Mouse (Mus musculus) midbrain, embryonic 12.5 days (tissue): Measurements from ENCODE around the gene Map1b. TPM values are rescaled to one million over a fixed set of nuclear protein-coding genes. Genes with fewer than 3 reads are reported as not detected.

ENCODE experiments used
- ATAC-seq: fragments of 200-750 bp; cut with Nextera tagmentation; 2 replicates; pipeline ENCODE4 v1.8.0; 2017; ENCODE audit warnings: low read depth, moderate TSS enrichment, moderate library complexity; ENCODE audit not compliant: low FRiP score
- H3K27ac ChIP-seq: fragments of 300-500 bp; sonication (generic); replicated peaks from 2 replicates; pipeline ENCODE4 v1.5.1; 2016; ENCODE audit warnings: mild to moderate bottlenecking
- H3K27me3 ChIP-seq: fragments of 300-500 bp; sonication (generic); 2 replicates; pipeline ENCODE4 v1.6.1; 2016; ENCODE audit warnings: mild to moderate bottlenecking
- H3K36me3 ChIP-seq: fragments of 300-500 bp; sonication (generic); 2 replicates; pipeline ENCODE4 v1.6.1; 2016
- H3K4me1 ChIP-seq: fragments of 300-500 bp; sonication (generic); 2 replicates; pipeline ENCODE4 v1.6.1; 2016
- H3K4me2 ChIP-seq: fragments of 300-500 bp; sonication (generic); replicated peaks from 2 replicates; pipeline ENCODE4 v1.6.1; 2016; ENCODE audit warnings: mild to moderate bottlenecking, moderate library complexity
- H3K4me3 ChIP-seq: fragments of 300-500 bp; sonication (generic); 2 replicates; pipeline ENCODE4 v1.5.1; 2016; ENCODE audit warnings: mild to moderate bottlenecking
- H3K9ac ChIP-seq: fragments of 300-500 bp; sonication (generic); replicated peaks from 2 replicates; pipeline ENCODE4 v1.6.1; 2016; ENCODE audit warnings: mild to moderate bottlenecking, moderate library complexity
- H3K9me3 ChIP-seq: fragments of 300-500 bp; sonication (generic); 2 replicates; pipeline ENCODE4 v1.6.1; 2016; ENCODE audit warnings: mild to moderate bottlenecking
- WGBS: fragments of 180-500 bp; shearing (Covaris S2); methylation state at CpG from one replicate; pipeline ENCODE4 v1.1.7; 2016; 5-methylcytosine and 5-hydroxymethylcytosine counted together
- polyA plus RNA-seq: library from polyadenylated mRNA; unstranded; fragments of >200 nt; fragmentation: Nextera tagmentation; extraction: Ambion mirVana; gene quantifications from 2 replicates; pipeline ENCODE4 v1.2.1, GENCODE M21; 2016

Gene Map1b
- polyA plus RNA-seq, 1 experiment from 2014 or later, result 1,353 TPM

DNA sequence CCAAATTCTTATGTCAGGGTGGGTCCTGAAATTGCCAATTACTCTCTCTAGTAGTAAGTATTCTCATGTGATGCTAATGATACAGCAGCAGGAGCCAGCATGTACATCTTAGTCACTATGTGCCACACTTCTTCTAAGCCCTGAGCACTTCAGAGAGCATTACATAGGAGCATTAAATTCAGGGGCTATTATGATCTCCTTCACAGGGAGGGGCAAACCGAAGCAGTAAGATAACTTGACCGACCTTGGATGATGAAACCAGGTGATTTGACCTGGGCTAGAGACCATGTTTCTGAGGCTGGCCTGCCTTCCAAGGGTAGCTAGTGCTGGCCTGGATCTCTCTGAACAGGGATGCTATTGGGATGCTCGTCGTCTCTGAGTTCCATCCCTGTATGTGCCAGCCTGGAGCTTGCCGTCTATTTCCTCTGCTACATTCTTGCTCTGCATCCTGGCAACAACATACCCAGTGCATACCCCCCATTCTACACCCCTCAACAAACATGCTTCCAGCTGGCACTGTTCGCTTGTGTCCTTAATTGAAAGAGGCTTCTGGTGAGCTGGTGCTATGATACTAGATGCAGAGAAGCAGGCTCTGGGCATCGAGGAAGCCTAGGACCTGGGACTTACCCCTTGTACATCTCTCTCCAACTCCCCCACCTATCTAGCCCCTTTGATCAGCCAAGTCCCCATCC, 72.7 kb downstream of the Map1b start:
- Histone ChIP-seq H3K27ac (peak overlapping the region; percentile 93), H3K36me3 (peaks cover 34% of the 10 kb centered on the region), H3K4me2 (peak overlapping the region; percentile 62), H3K4me3 (peak overlapping the region; percentile 38), H3K9ac (peak overlapping the region; percentile 43), H3K4me1 (peaks cover 76% of the 10 kb centered on the region), H3K9me3 (no peaks in the 10 kb centered on the region), H3K27me3 (no peaks in the 10 kb centered on the region)
- ATAC-seq, result peak; percentile 32
- 21% methylated on average over 7 of the region's 7 CpGs for WGBS

DNA sequence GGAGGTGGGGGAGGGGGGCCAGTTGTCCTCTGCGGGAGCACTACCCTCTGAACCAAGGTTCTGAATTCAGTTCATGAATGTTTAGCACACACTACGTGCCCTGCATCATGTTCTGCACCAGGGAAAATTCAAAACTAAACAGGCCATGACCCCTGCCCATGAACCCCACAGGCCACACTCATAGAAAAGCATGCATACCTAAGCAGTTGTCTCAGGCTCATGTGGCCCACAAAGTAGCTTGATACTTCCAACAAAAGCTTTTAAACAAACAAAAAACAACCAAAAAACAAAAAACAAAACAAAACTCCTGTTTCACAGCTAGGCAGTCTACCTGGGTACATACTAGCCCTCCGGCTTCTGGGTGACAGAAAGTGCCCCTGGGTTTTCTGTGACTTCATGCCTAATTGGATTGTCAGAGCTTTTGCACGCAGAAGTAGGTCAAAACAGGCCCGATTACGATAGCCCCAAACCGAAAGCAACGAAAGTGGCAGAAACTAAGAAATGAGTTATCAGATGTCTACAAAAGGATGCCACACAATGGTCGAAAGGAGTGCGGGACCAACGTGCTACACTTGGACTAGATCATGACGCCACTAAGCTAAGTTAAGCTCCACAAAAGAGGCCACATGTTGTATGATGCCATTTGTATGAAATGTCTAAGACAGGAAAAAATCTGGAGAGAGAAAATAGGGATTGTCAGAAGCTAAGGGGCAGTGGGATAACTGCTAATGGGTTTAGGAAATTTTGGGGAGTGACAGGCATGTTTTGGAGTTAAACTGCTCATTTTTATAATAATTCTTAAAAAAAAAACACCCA, 73.7 kb downstream of the Map1b start:
- Histone ChIP-seq H3K9me3 (no peaks in the 10 kb centered on the region), H3K27me3 (no peaks in the 10 kb centered on the region), H3K27ac (peak overlapping the region; percentile 93), H3K4me1 (peaks cover 67% of the 10 kb centered on the region), H3K4me3 (peak overlapping the region; percentile 38), H3K36me3 (peaks cover 44% of the 10 kb centered on the region), H3K9ac (peak overlapping the region; percentile 43), H3K4me2 (peak overlapping the region; percentile 62)
- WGBS, result 13% methylated on average over 12 of the region's 12 CpGs
- ATAC-seq, result 0 out of 2 replicates have a peak, but pooled peaks have one; percentile 8

DNA sequence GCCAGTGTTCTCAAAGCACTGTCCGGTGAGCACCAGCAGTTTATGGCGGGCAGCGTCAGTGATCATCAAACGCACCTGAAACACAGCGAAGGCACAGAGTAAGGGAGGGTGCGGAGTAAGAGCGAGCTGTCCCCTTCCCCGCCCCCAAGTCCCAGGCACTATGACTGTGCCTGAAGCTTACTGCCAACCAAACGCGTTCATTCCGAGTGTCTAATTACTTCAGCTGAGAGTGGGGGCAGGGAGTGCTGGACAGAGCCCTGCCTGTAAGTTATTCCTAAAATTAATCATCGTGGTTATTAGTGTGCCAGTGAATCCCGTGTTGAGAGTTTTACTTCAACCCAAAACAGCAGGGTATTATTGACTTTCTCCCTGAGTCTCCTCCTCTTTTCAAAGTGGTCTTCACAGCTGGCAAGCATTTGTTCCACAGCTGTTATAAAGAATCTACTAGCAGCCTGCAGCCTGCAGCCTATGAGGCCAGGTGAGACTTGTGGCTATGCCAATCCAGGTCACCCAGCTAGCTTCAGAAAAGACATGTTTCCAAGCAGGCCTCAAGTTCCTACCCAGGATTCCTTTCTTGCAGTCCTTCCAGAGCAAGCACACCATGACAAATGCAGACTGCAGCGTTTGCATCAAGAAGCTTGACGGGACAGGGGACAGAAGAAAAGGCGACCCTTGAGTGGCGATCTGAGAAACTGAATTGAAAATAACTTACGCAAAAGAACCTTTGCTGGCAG, 74.5 kb downstream of the Map1b start:
- 42% methylated on average over 18 of the region's 18 CpGs for WGBS

DNA sequence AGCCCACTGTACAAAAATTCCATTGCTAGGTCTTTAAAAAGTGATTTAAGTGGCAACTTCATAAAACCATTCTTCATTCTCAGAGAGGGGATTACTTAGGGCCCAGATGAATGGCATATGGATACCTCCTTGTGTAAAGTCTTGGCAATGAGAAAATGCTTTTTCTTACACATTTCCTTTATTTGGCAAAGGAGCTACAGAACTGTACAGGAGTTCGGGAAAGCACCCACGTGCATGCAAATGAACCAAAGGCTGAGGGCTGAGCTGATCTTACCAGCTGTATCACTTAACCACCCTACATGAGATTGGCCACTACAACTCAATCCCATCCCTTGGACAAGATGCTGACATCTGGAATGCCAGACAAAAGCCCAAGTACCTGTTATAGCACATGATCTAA, 76.1 kb downstream of the Map1b start:
- 93% methylated on average over 2 of the region's 2 CpGs for WGBS
- H3K4me1 ChIP-seq, result peaks cover 47% of the 10 kb centered on the region
- no peak overlapping the region for H3K4me2 ChIP-seq
- no peak for ATAC-seq
- H3K9me3 ChIP-seq, result no peaks in the 10 kb centered on the region
- H3K4me3 ChIP-seq, result no peak overlapping the region
- H3K9ac ChIP-seq, result no peak overlapping the region
- H3K27ac ChIP-seq, result no peak overlapping the region
- H3K36me3 ChIP-seq, result peaks cover 69% of the 10 kb centered on the region
- H3K27me3 ChIP-seq, result no peaks in the 10 kb centered on the region

More for the DNA sequence above, 74.5 kb downstream of the Map1b start:
- peak overlapping the region; percentile 43 for H3K9ac ChIP-seq
- peaks cover 52% of the 10 kb centered on the region for H3K36me3 ChIP-seq
- no peaks in the 10 kb centered on the region for H3K27me3 ChIP-seq
- H3K9me3 ChIP-seq, result no peaks in the 10 kb centered on the region
- ATAC-seq, result no peak
- H3K4me2 ChIP-seq, result peak overlapping the region; percentile 62
- H3K27ac ChIP-seq, result peak overlapping the region; percentile 93
- H3K4me3 ChIP-seq, result peak overlapping the region; percentile 38
- H3K4me1 ChIP-seq, result peaks cover 60% of the 10 kb centered on the region

DNA sequence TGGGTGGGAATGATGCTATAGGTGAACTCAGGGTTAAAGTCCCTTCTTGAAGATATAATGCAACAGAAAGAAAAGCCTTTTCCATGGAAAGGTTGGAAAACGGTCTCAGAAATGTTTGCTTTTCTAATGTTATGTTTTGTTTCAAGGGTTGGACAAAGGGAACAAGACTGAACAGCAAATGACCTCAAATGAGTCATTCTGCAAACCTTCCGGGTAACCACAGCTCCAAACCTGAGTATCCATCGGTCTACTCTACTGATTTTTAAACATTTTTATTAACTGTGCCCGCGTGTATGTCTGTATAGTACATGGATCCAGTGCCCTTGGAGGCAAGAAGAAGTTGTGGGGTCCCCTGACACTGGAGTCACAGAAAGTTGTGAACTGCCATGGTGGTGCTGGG, 77.0 kb downstream of the Map1b start:
- H3K27me3 ChIP-seq, result no peaks in the 10 kb centered on the region
- H3K9ac ChIP-seq, result no peak overlapping the region
- H3K9me3 ChIP-seq, result no peaks in the 10 kb centered on the region
- H3K36me3 ChIP-seq, result peaks cover 77% of the 10 kb centered on the region
- H3K27ac ChIP-seq, result no peak overlapping the region
- peaks cover 39% of the 10 kb centered on the region for H3K4me1 ChIP-seq
- no peak for ATAC-seq
- no peak overlapping the region for H3K4me3 ChIP-seq
- H3K4me2 ChIP-seq, result no peak overlapping the region
- WGBS, result 91% methylated on average over 5 of the region's 5 CpGs

DNA sequence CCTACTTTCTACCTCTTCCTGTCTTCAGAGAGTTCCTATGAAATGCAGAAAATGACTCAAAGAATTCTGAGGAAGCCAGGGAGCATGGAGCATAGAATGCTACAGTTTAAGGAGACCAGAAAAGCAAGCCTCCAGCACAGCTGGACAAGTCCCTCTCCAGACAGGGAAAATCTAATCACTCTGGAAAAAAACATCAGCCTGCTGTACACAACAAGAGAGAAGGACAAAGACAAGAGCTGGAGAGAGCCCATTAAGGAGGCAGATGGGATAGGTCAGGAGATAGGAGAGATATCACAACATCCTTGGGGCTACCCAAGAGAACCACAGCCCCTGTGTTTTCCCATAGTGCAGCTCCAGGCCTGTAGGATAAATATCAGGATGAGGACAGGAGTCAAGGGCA, 79.3 kb downstream of the Map1b start:
- H3K9ac ChIP-seq, result no peak overlapping the region
- H3K9me3 ChIP-seq, result no peaks in the 10 kb centered on the region
- peaks cover 16% of the 10 kb centered on the region for H3K4me1 ChIP-seq
- ATAC-seq, result no peak
- peaks cover 100% of the 10 kb centered on the region for H3K36me3 ChIP-seq
- H3K27ac ChIP-seq, result no peak overlapping the region
- H3K4me3 ChIP-seq, result no peak overlapping the region
- H3K27me3 ChIP-seq, result no peaks in the 10 kb centered on the region
- no peak overlapping the region for H3K4me2 ChIP-seq

DNA sequence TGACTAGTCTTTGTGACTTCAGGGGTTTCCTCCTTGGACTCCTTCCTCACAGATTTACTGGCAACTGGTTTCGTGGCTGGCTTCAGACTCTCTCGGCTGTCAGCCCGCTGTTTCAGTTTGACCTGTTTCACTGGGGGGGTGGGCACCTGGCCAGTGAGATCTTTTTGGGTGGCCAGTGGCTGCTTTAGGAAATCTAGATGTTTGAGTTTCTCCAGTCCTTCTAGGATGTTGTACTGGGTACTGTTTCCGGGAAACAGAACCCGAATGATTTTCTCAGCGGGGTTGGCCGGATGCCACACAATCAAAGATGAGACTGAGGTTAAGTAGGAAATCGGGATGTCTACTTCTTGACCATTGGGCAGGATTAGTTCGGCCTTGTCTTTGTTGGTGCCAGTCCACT, 81.8 kb downstream of the Map1b start:
- Histone ChIP-seq H3K4me1 (no peaks in the 10 kb centered on the region), H3K9ac (no peak overlapping the region), H3K36me3 (peaks cover 100% of the 10 kb centered on the region), H3K27me3 (no peaks in the 10 kb centered on the region), H3K27ac (no peak overlapping the region), H3K4me2 (no peak overlapping the region), H3K9me3 (no peaks in the 10 kb centered on the region), H3K4me3 (no peak overlapping the region)
- no peak for ATAC-seq
- WGBS, result 94% methylated on average over 9 of the region's 9 CpGs

DNA sequence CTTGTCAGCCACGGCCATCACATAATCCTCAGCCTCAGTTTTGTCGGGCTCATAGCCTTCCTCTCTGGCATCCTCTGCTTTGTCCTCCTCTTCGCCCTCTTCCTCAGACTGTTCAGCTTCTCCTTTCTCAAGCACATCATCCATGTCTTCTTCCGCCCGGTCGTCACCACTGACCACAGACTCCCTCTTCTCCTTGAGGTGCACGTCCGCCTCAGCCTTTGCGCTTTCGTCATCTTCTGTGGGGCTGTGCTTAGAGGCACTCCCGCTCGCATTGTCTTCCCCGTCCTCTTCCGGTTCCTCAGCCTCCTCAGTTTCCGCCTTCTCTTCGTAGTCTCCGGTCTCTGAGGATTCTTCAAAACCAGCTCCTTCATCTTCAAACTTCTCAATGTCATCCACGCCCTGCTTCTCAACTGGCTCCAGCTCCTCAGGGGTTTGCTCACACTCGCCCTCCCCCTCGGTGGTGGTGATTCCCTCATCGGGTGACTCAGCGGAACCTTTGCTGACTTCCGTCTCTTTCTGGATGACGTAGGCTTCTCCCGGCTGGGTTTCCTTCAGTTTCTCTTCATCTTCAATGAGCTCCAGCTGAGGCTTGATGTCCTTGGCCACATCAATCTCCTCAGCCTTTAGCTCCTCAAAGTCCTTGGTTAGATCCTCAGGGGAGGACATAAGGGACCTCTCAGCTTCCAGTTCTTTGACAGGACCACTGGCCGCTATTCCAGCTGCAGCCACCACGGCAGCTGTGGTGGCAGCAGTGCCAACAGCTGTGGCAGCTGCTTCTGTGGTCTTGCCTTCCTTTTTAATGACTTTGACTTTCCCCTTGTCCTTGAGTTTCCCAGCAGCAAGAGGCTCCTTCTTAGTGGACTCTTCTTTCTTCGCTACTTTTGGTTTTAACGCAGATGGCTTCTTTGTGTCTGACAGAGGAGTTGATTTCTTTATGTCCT, 83.0 kb downstream of the Map1b start:
- H3K9ac ChIP-seq, result no peak overlapping the region
- no peak overlapping the region for H3K4me2 ChIP-seq
- ATAC-seq, result no peak
- WGBS, result 96% methylated on average over 29 of the region's 29 CpGs
- peaks cover 100% of the 10 kb centered on the region for H3K36me3 ChIP-seq
- no peak overlapping the region for H3K27ac ChIP-seq
- H3K4me1 ChIP-seq, result no peaks in the 10 kb centered on the region
- no peaks in the 10 kb centered on the region for H3K9me3 ChIP-seq
- no peak overlapping the region for H3K4me3 ChIP-seq
- H3K27me3 ChIP-seq, result no peaks in the 10 kb centered on the region

DNA sequence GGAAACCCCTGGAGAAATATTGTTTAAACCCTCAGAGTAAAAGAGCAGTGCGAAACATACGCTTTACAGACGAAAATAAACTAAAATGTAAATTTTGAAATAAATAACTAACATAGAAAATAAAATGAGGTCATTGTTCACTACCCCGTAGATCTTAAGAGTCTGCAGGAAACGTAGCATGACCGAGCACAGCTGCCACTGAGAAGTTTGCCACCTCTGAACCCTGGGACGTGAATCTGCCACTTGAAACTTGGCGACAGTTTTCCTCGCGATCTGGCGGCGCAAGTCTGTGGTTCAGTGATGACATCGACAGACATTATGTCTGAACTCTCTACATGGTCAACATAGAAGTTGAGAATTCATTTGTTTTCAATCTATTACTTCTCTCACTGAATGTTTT, 92.8 kb downstream of the Map1b start:
- no peak for ATAC-seq
- Histone ChIP-seq H3K9ac (no peak overlapping the region), H3K4me2 (no peak overlapping the region), H3K27me3 (no peaks in the 10 kb centered on the region), H3K4me3 (no peak overlapping the region), H3K27ac (no peak overlapping the region), H3K9me3 (no peaks in the 10 kb centered on the region), H3K4me1 (peaks cover 6% of the 10 kb centered on the region; the same call in 1 of the 2 replicates), H3K36me3 (peaks cover 72% of the 10 kb centered on the region)
- WGBS, result 91% methylated on average over 13 of the region's 13 CpGs

DNA sequence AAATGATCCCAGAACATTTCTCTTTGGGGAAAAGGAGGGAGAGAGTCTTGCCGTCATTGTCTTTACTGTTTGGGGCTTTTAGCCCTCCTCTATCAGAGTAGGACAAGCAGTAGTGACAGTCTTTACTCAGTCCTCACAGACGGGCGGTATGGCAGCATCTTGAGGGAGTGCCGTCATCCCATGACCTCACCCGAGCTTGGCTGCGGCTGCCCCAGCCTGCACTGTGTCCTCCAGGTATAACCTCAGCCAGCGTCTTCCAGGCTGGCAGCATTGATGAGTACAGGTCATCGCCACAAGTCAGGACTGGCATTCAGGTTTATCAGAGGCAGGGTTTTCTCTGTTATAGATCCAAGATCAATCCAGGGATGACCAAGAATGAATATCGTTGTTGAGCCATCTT, 99.7 kb downstream of the Map1b start:
- 82% methylated on average over 9 of the region's 9 CpGs for WGBS
- H3K4me1 ChIP-seq, result peaks cover 38% of the 10 kb centered on the region
- H3K9me3 ChIP-seq, result no peaks in the 10 kb centered on the region

DNA sequence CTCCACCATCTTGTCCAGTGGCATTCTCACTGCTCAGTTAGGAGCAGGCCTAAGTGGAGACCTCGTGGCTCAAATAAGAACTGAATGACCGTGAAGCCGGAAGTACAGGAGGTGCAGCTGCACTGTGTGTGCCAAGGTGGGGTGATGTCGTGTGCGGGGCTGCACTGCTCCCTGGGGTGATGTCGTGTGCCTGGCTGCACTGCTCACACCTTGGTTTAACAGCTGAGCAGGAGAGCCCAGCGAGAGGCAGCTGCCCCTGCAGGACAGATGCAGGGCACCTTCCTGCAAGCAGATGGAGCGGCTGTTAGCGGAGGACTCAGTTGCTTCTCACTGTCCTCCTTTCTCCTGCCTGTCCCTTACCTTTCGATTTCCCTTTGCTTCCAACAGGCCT, 102.0 kb downstream of the Map1b start:
- no peak overlapping the region; the same call in 1 of the 2 replicates for H3K9ac ChIP-seq
- peaks cover 42% of the 10 kb centered on the region for H3K36me3 ChIP-seq
- no peaks in the 10 kb centered on the region for H3K27me3 ChIP-seq
- no peak overlapping the region for H3K4me2 ChIP-seq
- H3K27ac ChIP-seq, result peak overlapping the region; percentile 36
- no peaks in the 10 kb centered on the region for H3K9me3 ChIP-seq
- ATAC-seq, result no peak
- peaks cover 38% of the 10 kb centered on the region for H3K4me1 ChIP-seq
- 41% methylated on average over 10 of the region's 10 CpGs for WGBS
- no peak overlapping the region for H3K4me3 ChIP-seq

More for the DNA sequence above, 99.7 kb downstream of the Map1b start:
- no peak overlapping the region for H3K4me2 ChIP-seq
- H3K9ac ChIP-seq, result no peak overlapping the region
- no peak for ATAC-seq
- H3K27ac ChIP-seq, result no peak overlapping the region
- H3K36me3 ChIP-seq, result peaks cover 35% of the 10 kb centered on the region
- H3K4me3 ChIP-seq, result no peak overlapping the region
- no peaks in the 10 kb centered on the region for H3K27me3 ChIP-seq
